Mouse (Mus musculus) adrenal gland, postnatal 4 days (tissue): ENCODE data around the gene E130309D02Rik. TPM values are rescaled to one million over a fixed set of nuclear protein-coding genes. Genes with fewer than 3 reads are reported as not detected.

Source experiments
- DNase-seq, 2 experiments: peaks; one replicate each; pipeline ENCODE4 v3.0.0; 2021 to 2022; ENCODE audit warnings: low spot score in 2 of 2, mixed read lengths in 2 of 2
- total RNA-seq, 2 experiments: library from RNA; stranded (reverse); gene quantifications; 2 replicates each; pipeline ENCODE4 v1.2.3; 2021

The E130309D02Rik gene
- total RNA-seq, 2 experiments from 2014 or later: 29.5 to 30.9 TPM

GRCm38 (mm10) chr5:143314183-143314729, 904 bp downstream of the E130309D02Rik start:
- DNase-seq: no peak

- peak in 1 of 2 experiments; percentile 64 for DNase-seq
Measured at GRCm38 (mm10) chr5:143311886-143312285, 3.3 kb downstream of the E130309D02Rik start.

- no peak for DNase-seq
Measured at GRCm38 (mm10) chr5:143309916-143310315, 5.2 kb downstream of the E130309D02Rik start.

- no peak for DNase-seq
Measured at GRCm38 (mm10) chr5:143308825-143309224, 6.3 kb downstream of the E130309D02Rik start.

GRCm38 (mm10) chr5:143304251-143304650, 10.9 kb downstream of the E130309D02Rik start:
- no peak for DNase-seq

GRCm38 (mm10) chr5:143301296-143301695, 13.9 kb downstream of the E130309D02Rik start:
- DNase-seq: no peak

- DNase-seq: peak in 1 of 2 experiments; percentile 32
Measured at GRCm38 (mm10) chr5:143299686-143300085, 15.5 kb downstream of the E130309D02Rik start.

GRCm38 (mm10) chr5:143298391-143298790, 16.8 kb downstream of the E130309D02Rik start:
- no peak for DNase-seq

- DNase-seq: no peak
Measured at GRCm38 (mm10) chr5:143297986-143298385, 17.2 kb downstream of the E130309D02Rik start.

- DNase-seq: no peak
Measured at GRCm38 (mm10) chr5:143295330-143295729, 19.8 kb downstream of the E130309D02Rik start.

GRCm38 (mm10) chr5:143294862-143295261, 20.3 kb downstream of the E130309D02Rik start:
- no peak for DNase-seq

GRCm38 (mm10) chr5:143293404-143293803, 21.8 kb downstream of the E130309D02Rik start, which contains the start of gene Zfp853:
Zfp853 (minus strand) TSS chr5:143293623.
- no peak for DNase-seq

- no peak for DNase-seq
Measured at GRCm38 (mm10) chr5:143292879-143293278, 22.3 kb downstream of the E130309D02Rik start.

- no peak for DNase-seq
Measured at GRCm38 (mm10) chr5:143289299-143289698, 25.9 kb downstream of the E130309D02Rik start.

- no peak for DNase-seq
Measured at GRCm38 (mm10) chr5:143288378-143288911, 26.7 kb downstream of the E130309D02Rik start.

GRCm38 (mm10) chr5:143287774-143288328, 27.3 kb downstream of the E130309D02Rik start:
- DNase-seq: no peak

GRCm38 (mm10) chr5:143284762-143285161, 30.4 kb downstream of the E130309D02Rik start:
- DNase-seq: no peak

- no peak for DNase-seq
Measured at GRCm38 (mm10) chr5:143279247-143279646, 35.9 kb downstream of the E130309D02Rik start.

GRCm38 (mm10) chr5:143275761-143276160, 39.4 kb downstream of the E130309D02Rik start:
- DNase-seq: no peak

- DNase-seq: no peak
Measured at GRCm38 (mm10) chr5:143272540-143273330, 42.4 kb downstream of the E130309D02Rik start.

- no peak for DNase-seq
Measured at GRCm38 (mm10) chr5:143272108-143272507, 43.1 kb downstream of the E130309D02Rik start.

- DNase-seq: no peak
Measured at GRCm38 (mm10) chr5:143271642-143272041, 43.5 kb downstream of the E130309D02Rik start.
